Comparison of ENCODE assay signal across 9 mouse cellular contexts in genomic region chr17:28080817-28081165, GRCm38 (mm10). TPM values are rescaled to one million over a fixed set of nuclear protein-coding genes. Genes with fewer than 3 reads are reported as not detected.
A peak's percentile ranks its signal among the peaks of the same experiment; 100 is the strongest.
DNase-seq lines count a peak whose midpoint lies in the region; ATAC-seq and TF ChIP-seq lines count a peak whose summit lies in the region.
"Had no signal": no experiment of that assay in that cellular context is flagged by ENCODE, and none has a peak within 500 bp of the region (broad histone marks: within the 10 kb centered on the region; RNA-seq: fewer than 3 reads in every experiment).

No protein-coding gene starts in this region.

- 15% methylated on average over 9 of the region's 9 CpGs for WGBS in heart, embryonic 12.5 days
- 13% methylated on average over 9 of the region's 9 CpGs for WGBS in hindbrain, embryonic 10.5 days
- WGBS in liver, embryonic 15.5 days (ENCODE audit: insufficient replicate concordance), result 22% methylated on average over 9 of the region's 9 CpGs

- 0 out of 2 replicates have a peak overlapping the region, but pooled peaks have one; percentile 71 for H3K9ac ChIP-seq in heart, embryonic 12.5 days
- no peak overlapping the region for H3K9ac ChIP-seq in liver, embryonic 15.5 days

- H3K27ac ChIP-seq in heart, embryonic 12.5 days (ENCODE audit: poor library complexity, severe bottlenecking), result no peak overlapping the region
- H3K27ac ChIP-seq in hindbrain, embryonic 10.5 days, result peak overlapping the region; percentile 78
- H3K27ac ChIP-seq in liver, embryonic 15.5 days (replicated peaks), result no peak overlapping the region
- H3K27ac ChIP-seq: gastrocnemius, adult 2 months had no signal

- H3K36me3 ChIP-seq in heart, embryonic 12.5 days, result no peaks in the 10 kb centered on the region
- H3K36me3 ChIP-seq in E14TG2a.4 (ENCODE audit: insufficient read depth, low read length), result no peaks in the 10 kb centered on the region
- no peaks in the 10 kb centered on the region for H3K36me3 ChIP-seq in hindbrain, embryonic 10.5 days
- H3K36me3 ChIP-seq in liver, embryonic 15.5 days (replicated peaks), result no peaks in the 10 kb centered on the region

- H3K4me2 ChIP-seq in heart, embryonic 12.5 days, result peak overlapping the region; percentile 97
- peak overlapping the region; percentile 90 for H3K4me2 ChIP-seq in liver, embryonic 15.5 days

- H3K4me1 ChIP-seq in heart, embryonic 12.5 days (replicated peaks), result peaks cover 9% of the 10 kb centered on the region; the same call in 1 of the 2 replicates
- H3K4me1 ChIP-seq in E14TG2a.4 (replicated peaks; ENCODE audit: low read depth, low read length), result peaks cover 71% of the 10 kb centered on the region
- peaks cover 35% of the 10 kb centered on the region for H3K4me1 ChIP-seq in hindbrain, embryonic 10.5 days (replicated peaks)
- peaks cover 40% of the 10 kb centered on the region for H3K4me1 ChIP-seq in liver, embryonic 15.5 days (replicated peaks)

- no peaks in the 10 kb centered on the region for H3K9me3 ChIP-seq in heart, embryonic 12.5 days (replicated peaks)
- H3K9me3 ChIP-seq in E14TG2a.4 (ENCODE audit: low read length), result no peaks in the 10 kb centered on the region
- H3K9me3 ChIP-seq in hindbrain, embryonic 10.5 days, result no peaks in the 10 kb centered on the region
- H3K9me3 ChIP-seq in liver, embryonic 15.5 days (replicated peaks), result no peaks in the 10 kb centered on the region

- 0 out of 2 replicates have a peak, but pooled peaks have one; percentile 3 for ATAC-seq in heart, embryonic 12.5 days (ENCODE audit: insufficient number of reproducible peaks, low FRiP score)
- peak; percentile 10; the same call in 1 of the 2 replicates for ATAC-seq in liver, embryonic 15.5 days (ENCODE audit: insufficient read depth)

- H3K4me3 ChIP-seq in heart, embryonic 12.5 days, result peak overlapping the region; percentile 60
- H3K4me3 ChIP-seq in E14TG2a.4 (replicated peaks; ENCODE audit: low read length), result peak overlapping the region; percentile 96
- H3K4me3 ChIP-seq in hindbrain, embryonic 10.5 days, result peak overlapping the region; percentile 76
- H3K4me3 ChIP-seq in liver, embryonic 15.5 days (replicated peaks), result peak overlapping the region; percentile 57; the same call in 1 of the 2 replicates

- DNase-seq in heart, adult 18-20 months, result no peak
- no peak for DNase-seq in hindbrain, embryonic 10.5 days (ENCODE audit: low spot score)
- no peak for DNase-seq in spleen, postnatal 36 days (ENCODE audit: low spot score in 2 of 2)
- DNase-seq in c-Kit-positive CD71-positive TER-119-positive erythroid progenitor cells, embryonic 14.5 days (ENCODE audit: low spot score), result no peak
- no peak for DNase-seq in urinary bladder, postnatal 4 days (ENCODE audit: low spot score in 2 of 2)

- TF ChIP-seq CTCF in E14TG2a.4 (conservative IDR thresholded peaks at IDR 0.05; ENCODE audit: low read length), result no peak

- H3K27me3 ChIP-seq in heart, embryonic 12.5 days (replicated peaks), result peaks cover 16% of the 10 kb centered on the region
- no peaks in the 10 kb centered on the region for H3K27me3 ChIP-seq in E14TG2a.4 (ENCODE audit: insufficient read depth, low read length)
- H3K27me3 ChIP-seq in hindbrain, embryonic 10.5 days (ENCODE audit: insufficient read depth, poor library complexity, severe bottlenecking), result peaks cover 35% of the 10 kb centered on the region
- peaks cover 29% of the 10 kb centered on the region for H3K27me3 ChIP-seq in liver, embryonic 15.5 days

RNA-seq across cellular contexts. Expression of gene Tcp11, which starts 0.4 kb away (rescaled TPM):
- polyA plus RNA-seq in heart, embryonic 12.5 days (2016; fragmentation: Nextera tagmentation; extraction: Ambion mirVana), result 0.23 and 1.1 TPM in 2 replicates
- total RNA-seq in heart, adult 18-20 months (2021), result under 1 TPM in 1 of 2 experiments, not detected in 1; 0.33 TPM
- 1.1 and 2.8 TPM in 2 replicates for polyA plus RNA-seq in hindbrain, embryonic 10.5 days (2016; fragmentation: Nextera tagmentation; extraction: Ambion mirVana)
- 0.17 and 0.18 TPM in 2 replicates for polyA plus RNA-seq in liver, embryonic 15.5 days (2015; fragmentation: Nextera tagmentation; extraction: Ambion mirVana)
- total RNA-seq: gastrocnemius, adult 2 months had no signal
